Mouse (Mus musculus) brain, embryonic 14.5 days (tissue): ENCODE results near the gene Zfp385c.

Experiments
- CTCF ChIP-seq: fragments of 200-500 bp; IDR thresholded peaks from 2 replicates; pipeline ENCODE4 v1.5.1; 2012; ENCODE audit warnings: inconsistent platforms, mild to moderate bottlenecking, moderate library complexity, borderline replicate concordance; ENCODE audit not compliant: insufficient read depth, insufficient read length; ENCODE audit errors: extremely low read depth
- POLR2A ChIP-seq: fragments of 200-500 bp; IDR thresholded peaks from 2 replicates; pipeline ENCODE4 v1.6.1; 2012; ENCODE audit warnings: mild to moderate bottlenecking, inconsistent platforms, borderline replicate concordance; ENCODE audit not compliant: poor library complexity, insufficient read depth, insufficient read length, severe bottlenecking; ENCODE audit errors: extremely low read depth

DNA sequence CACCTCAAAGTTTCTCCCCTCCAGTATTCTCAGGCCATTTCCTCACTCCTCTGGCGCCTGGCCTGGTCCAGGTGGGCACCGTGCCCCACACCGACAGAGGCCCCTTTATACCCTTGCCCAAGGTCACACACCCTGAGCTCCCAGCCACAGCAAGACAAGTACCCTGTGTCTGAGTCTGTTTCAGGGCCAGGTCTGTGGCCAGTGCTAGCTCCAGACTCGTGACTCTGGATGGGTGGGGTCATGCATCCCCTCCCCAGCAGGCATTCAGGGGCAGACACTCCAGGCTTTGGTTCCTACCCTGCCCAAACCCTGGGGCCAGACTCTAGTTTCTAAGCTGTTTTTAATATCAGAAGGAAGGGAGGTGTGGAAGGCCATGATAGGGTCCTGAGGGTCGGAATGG, 10.4 kb downstream of the Zfp385c start:
- TF ChIP-seq POLR2A (no peak), CTCF (no peak)
